8 mouse cellular contexts compared by ENCODE assay signal in genomic region chr9:77753853-77754727, GRCm38 (mm10). TPM values are rescaled to one million over a fixed set of nuclear protein-coding genes. Genes with fewer than 3 reads are reported as not detected.
DNase-seq lines count a peak whose midpoint lies in the region; ATAC-seq lines count a peak whose summit lies in the region.

Gclc (plus strand) TSS chr9:77754535.

- H3K4me3 ChIP-seq in intestine, embryonic 14.5 days (ENCODE audit: low read depth, low read length) = peak within 1 kb of the TSS; percentile 78

- H3K4me1 ChIP-seq in intestine, embryonic 14.5 days (replicated peaks; ENCODE audit: control insufficient read depth, insufficient read depth, low read length) = peaks cover 16% of the 10 kb centered on the region

- peak; percentile 95 to 97 for DNase-seq in adrenal gland, adult 18-20 months (ENCODE audit: low spot score in 2 of 2)
- DNase-seq in embryo, embryonic 11 days = peak; percentile 94
- peak; percentile 88 for DNase-seq in gastrocnemius, postnatal 25 days
- DNase-seq in intestine, embryonic 14.5 days (ENCODE audit: low spot score) = peak; percentile 91
- peak; percentile 85 to 93 for DNase-seq in left cerebral cortex, postnatal 10 days (ENCODE audit: extremely low spot score in 1 of 2, low spot score in 2 of 2)
- peak; percentile 94 to 95 for DNase-seq in right cerebral cortex, postnatal 10 days (ENCODE audit: low spot score in 2 of 2)
- DNase-seq in urinary bladder, postnatal 14 days (ENCODE audit: low spot score) = peak; percentile 91

- intact Hi-C loops in left cerebral cortex, postnatal 10 days (cut with DNase I) = loop anchor here (5.0 to 10.0 kb wide), 2 partner anchors 97 to 159 kb away; no protein-coding TSS in a partner anchor

- H3K4me2 ChIP-seq in intestine, embryonic 14.5 days (ENCODE audit: low read length) = peak within 1 kb of the TSS; percentile 71

- peak within 1 kb of the TSS; percentile 62; the same call in 1 of the 2 replicates for H3K27ac ChIP-seq in intestine, embryonic 14.5 days (ENCODE audit: low read depth)

- no peaks in the 10 kb centered on the region for H3K27me3 ChIP-seq in intestine, embryonic 14.5 days (replicated peaks; ENCODE audit: control insufficient read depth, insufficient read depth, low read length)

- 8% methylated on average over 48 of the region's 54 CpGs for WGBS in intestine, embryonic 14.5 days

- ATAC-seq in intestine, embryonic 14.5 days (replicated peaks; ENCODE audit: low FRiP score, low TSS enrichment, low read depth) = peak; percentile 84
- ATAC-seq in megakaryocyte progenitor cell, adult 5-6 weeks (replicated peaks; ENCODE audit: poor library complexity) = peak; percentile 50

- H3K36me3 ChIP-seq in intestine, embryonic 14.5 days (ENCODE audit: control insufficient read depth, insufficient read depth, low read length) = no peaks in the 10 kb centered on the region

- H3K9ac ChIP-seq in intestine, embryonic 14.5 days (ENCODE audit: low read length) = peak within 1 kb of the TSS; percentile 71

- H3K9me3 ChIP-seq in intestine, embryonic 14.5 days (ENCODE audit: control insufficient read depth, low read length) = no peaks in the 10 kb centered on the region

RNA-seq across cellular contexts. Expression of gene Gclc, which starts in this region (rescaled TPM):
- 10 to 100 TPM; 38.1 to 50.8 TPM for total RNA-seq in adrenal gland, adult 18-20 months (2021)
- 1 to 10 TPM; 7.1 to 7.9 TPM for total RNA-seq in gastrocnemius, postnatal 25 days (2021)
- 15.3 and 16.4 TPM in 2 replicates for polyA plus RNA-seq in intestine, embryonic 14.5 days (2014; fragmentation: Nextera tagmentation; extraction: Ambion mirVana)
- 10 to 100 TPM; 32.1 to 32.7 TPM for total RNA-seq in left cerebral cortex, postnatal 10 days (2021)
- total RNA-seq in megakaryocyte progenitor cell, adult 5-6 weeks (2015) = 43.5 and 54.8 TPM in 2 replicates
- total RNA-seq in megakaryocyte progenitor cell, adult 5-6 weeks (2017) = 38.5 and 47.2 TPM in 2 replicates

Comparison
In these comparisons a context has a peak if more than half of its experiments do, and no peak if none do; other contexts are left out.
1. Peak in every context shown above with its lines: DNase-seq, ATAC-seq, H3K4me3 ChIP-seq and H3K27ac ChIP-seq.